Mouse (Mus musculus): Measurements from ENCODE around the gene Olfr944. TPM values are rescaled to one million over a fixed set of nuclear protein-coding genes. Genes with fewer than 3 reads are reported as not detected.

The Olfr944 gene
- polyA plus RNA-seq (2014; fragmentation: Nextera tagmentation; extraction: Ambion mirVana) = not detected in 2 replicates

GRCm38 (mm10) chr9:39201620-39202019, at the start of gene Olfr944:
Olfr944 (plus strand) TSS chr9:39201920.
- Histone ChIP-seq H3K4me3 (ENCODE audit: low read depth, low read length) (no peak within 1 kb of the TSS), H3K27me3 (ENCODE audit: control insufficient read depth, insufficient read depth, low read length) (no peaks in the 10 kb centered on the region), H3K27ac (ENCODE audit: low read depth, low read length) (no peak within 1 kb of the TSS), H3K4me2 (ENCODE audit: low read depth) (no peak within 1 kb of the TSS), H3K4me1 (ENCODE audit: control insufficient read depth, insufficient read depth, low read length) (no peaks in the 10 kb centered on the region), H3K36me3 (ENCODE audit: control insufficient read depth, insufficient read depth, low read length) (no peaks in the 10 kb centered on the region), H3K9ac (ENCODE audit: low read length) (no peak within 1 kb of the TSS), H3K9me3 (ENCODE audit: control insufficient read depth, low read length) (no peaks in the 10 kb centered on the region)
- DNase-seq (ENCODE audit: low spot score) (no peak), ATAC-seq (ENCODE audit: insufficient read depth, low FRiP score, low TSS enrichment) (no peak)

GRCm38 (mm10) chr9:39152401-39152800, 49.3 kb upstream of the Olfr944 start:
- H3K4me3 ChIP-seq (ENCODE audit: low read depth, low read length) = no peak overlapping the region
- 73% methylated on average over 1 of the region's 1 CpGs for WGBS
- DNase-seq (ENCODE audit: low spot score) (no peak), ATAC-seq (ENCODE audit: insufficient read depth, low FRiP score, low TSS enrichment) (no peak)
- H3K9me3 ChIP-seq (ENCODE audit: control insufficient read depth, low read length) = no peaks in the 10 kb centered on the region
- no peak overlapping the region for H3K4me2 ChIP-seq (ENCODE audit: low read depth)
- H3K9ac ChIP-seq (ENCODE audit: low read length) = no peak overlapping the region
- H3K4me1 ChIP-seq (ENCODE audit: control insufficient read depth, insufficient read depth, low read length) = no peaks in the 10 kb centered on the region
- H3K27ac ChIP-seq (ENCODE audit: low read depth, low read length) = no peak overlapping the region
- no peaks in the 10 kb centered on the region for H3K36me3 ChIP-seq (ENCODE audit: control insufficient read depth, insufficient read depth, low read length)
- no peaks in the 10 kb centered on the region for H3K27me3 ChIP-seq (ENCODE audit: control insufficient read depth, insufficient read depth, low read length)

- no peak for ATAC-seq (ENCODE audit: insufficient read depth, low FRiP score, low TSS enrichment)
- H3K27me3 ChIP-seq (ENCODE audit: control insufficient read depth, insufficient read depth, low read length) = no peaks in the 10 kb centered on the region
- no peak for DNase-seq (ENCODE audit: low spot score)
- no peaks in the 10 kb centered on the region for H3K4me1 ChIP-seq (ENCODE audit: control insufficient read depth, insufficient read depth, low read length)
- H3K9me3 ChIP-seq (ENCODE audit: control insufficient read depth, low read length) = no peaks in the 10 kb centered on the region
- H3K36me3 ChIP-seq (ENCODE audit: control insufficient read depth, insufficient read depth, low read length) = no peaks in the 10 kb centered on the region
- no peak within 1 kb of the TSS for H3K4me3 ChIP-seq (ENCODE audit: low read depth, low read length)
- H3K27ac ChIP-seq (ENCODE audit: low read depth, low read length) = no peak within 1 kb of the TSS
- no peak within 1 kb of the TSS for H3K9ac ChIP-seq (ENCODE audit: low read length)
- H3K4me2 ChIP-seq (ENCODE audit: low read depth) = no peak within 1 kb of the TSS
- WGBS = 94% methylated on average over 5 of the region's 5 CpGs
These were observed 35.7 kb upstream of the Olfr944 start, which contains the start of gene Olfr943 for GRCm38 (mm10) chr9:39166004-39166403. Olfr943 (plus strand) TSS chr9:39166304.

- 95% methylated on average over 1 of the region's 1 CpGs for WGBS
- no peak within 1 kb of the TSS for H3K27ac ChIP-seq (ENCODE audit: low read depth, low read length)
- H3K4me1 ChIP-seq (ENCODE audit: control insufficient read depth, insufficient read depth, low read length) = no peaks in the 10 kb centered on the region
- H3K36me3 ChIP-seq (ENCODE audit: control insufficient read depth, insufficient read depth, low read length) = no peaks in the 10 kb centered on the region
- no peak for ATAC-seq (ENCODE audit: insufficient read depth, low FRiP score, low TSS enrichment)
- no peak within 1 kb of the TSS for H3K9ac ChIP-seq (ENCODE audit: low read length)
- no peak within 1 kb of the TSS for H3K4me3 ChIP-seq (ENCODE audit: low read depth, low read length)
- DNase-seq (ENCODE audit: low spot score) = no peak
- H3K9me3 ChIP-seq (ENCODE audit: control insufficient read depth, low read length) = no peaks in the 10 kb centered on the region
- no peaks in the 10 kb centered on the region for H3K27me3 ChIP-seq (ENCODE audit: control insufficient read depth, insufficient read depth, low read length)
- H3K4me2 ChIP-seq (ENCODE audit: low read depth) = no peak within 1 kb of the TSS
These were observed 48.2 kb downstream of the Olfr944 start, which contains the start of gene Olfr1537 for GRCm38 (mm10) chr9:39249894-39250293. Olfr1537 (minus strand) TSS chr9:39249994.

Other genes starting within 250 kb of the Olfr944 start
- not detected in 2 replicates for gene Olfr933, start 229.6 kb upstream of the Olfr944 start, polyA plus RNA-seq (2014; fragmentation: Nextera tagmentation; extraction: Ambion mirVana)
- gene Olfr934, start 213.6 kb upstream of the Olfr944 start, polyA plus RNA-seq (2014; fragmentation: Nextera tagmentation; extraction: Ambion mirVana) = not detected in 2 replicates
- gene Olfr935, start 202.2 kb upstream of the Olfr944 start, polyA plus RNA-seq (2014; fragmentation: Nextera tagmentation; extraction: Ambion mirVana) = not detected in 2 replicates
- not detected in 2 replicates for gene Olfr146, start 178.5 kb upstream of the Olfr944 start, polyA plus RNA-seq (2014; fragmentation: Nextera tagmentation; extraction: Ambion mirVana)
- gene Olfr937, start 137.0 kb upstream of the Olfr944 start, polyA plus RNA-seq (2014; fragmentation: Nextera tagmentation; extraction: Ambion mirVana) = not detected in 2 replicates
- not detected in 2 replicates for gene Olfr938, start 123.0 kb upstream of the Olfr944 start, polyA plus RNA-seq (2014; fragmentation: Nextera tagmentation; extraction: Ambion mirVana)
- not detected in 2 replicates for gene Olfr27, start 73.8 kb upstream of the Olfr944 start, polyA plus RNA-seq (2014; fragmentation: Nextera tagmentation; extraction: Ambion mirVana)
- gene Olfr943, start 35.6 kb upstream of the Olfr944 start, polyA plus RNA-seq (2014; fragmentation: Nextera tagmentation; extraction: Ambion mirVana) = not detected in 2 replicates
- not detected in 2 replicates for gene Olfr1537, start 48.1 kb downstream of the Olfr944 start, polyA plus RNA-seq (2014; fragmentation: Nextera tagmentation; extraction: Ambion mirVana)
- not detected in 2 replicates for gene Olfr945, start 74.9 kb downstream of the Olfr944 start, polyA plus RNA-seq (2014; fragmentation: Nextera tagmentation; extraction: Ambion mirVana)
- gene Olfr948, start 124.1 kb downstream of the Olfr944 start, polyA plus RNA-seq (2014; fragmentation: Nextera tagmentation; extraction: Ambion mirVana) = not detected in 2 replicates
- not detected in 2 replicates for gene Olfr951, start 185.5 kb downstream of the Olfr944 start, polyA plus RNA-seq (2014; fragmentation: Nextera tagmentation; extraction: Ambion mirVana)
- gene Olfr952, start 225.2 kb downstream of the Olfr944 start, polyA plus RNA-seq (2014; fragmentation: Nextera tagmentation; extraction: Ambion mirVana) = not detected in 2 replicates

All from neural tube, embryonic 11.5 days (tissue).